Mouse (Mus musculus) limb, embryonic 11.5 days (tissue): ENCODE data around the gene Slc41a2. TPM values are rescaled to one million over a fixed set of nuclear protein-coding genes. Genes with fewer than 3 reads are reported as not detected.

Source experiments
- ATAC-seq: fragments of 200-750 bp; cut with Nextera tagmentation; 2 replicates; pipeline ENCODE4 v1.8.0; 2017; ENCODE audit warnings: low read depth; ENCODE audit not compliant: insufficient number of reproducible peaks, low FRiP score, low TSS enrichment
- DNase-seq: peaks from one replicate; pipeline ENCODE4 v3.0.0-alpha.2; 2015; ENCODE audit warnings: low spot score
- H3K27ac ChIP-seq: fragments of 300-500 bp; sonication (generic); replicated peaks from 2 replicates; pipeline ENCODE4 v1.5.1; 2014; ENCODE audit warnings: low read depth, mild to moderate bottlenecking, low read length
- H3K27me3 ChIP-seq: fragments of 300-500 bp; sonication (generic); 2 replicates; pipeline ENCODE4 v1.6.1; 2014; ENCODE audit warnings: mild to moderate bottlenecking, low read length, mixed read lengths; ENCODE audit not compliant: control insufficient read depth, insufficient read depth
- H3K36me3 ChIP-seq: fragments of 300-500 bp; sonication (generic); 2 replicates; pipeline ENCODE4 v1.6.1; 2014; ENCODE audit warnings: mild to moderate bottlenecking, low read length, moderate library complexity, mixed read lengths; ENCODE audit not compliant: control insufficient read depth, insufficient read depth
- H3K4me1 ChIP-seq: fragments of 300-500 bp; sonication (generic); 2 replicates; pipeline ENCODE4 v1.6.1; 2014; ENCODE audit warnings: low read length, mixed read lengths; ENCODE audit not compliant: control insufficient read depth, insufficient read depth
- H3K4me2 ChIP-seq: fragments of 300-500 bp; sonication (generic); 2 replicates; pipeline ENCODE4 v1.6.1; 2014; ENCODE audit warnings: low read depth, mild to moderate bottlenecking, moderate library complexity; ENCODE audit not compliant: severe bottlenecking
- H3K4me3 ChIP-seq: fragments of 300-500 bp; sonication (generic); 2 replicates; pipeline ENCODE4 v1.5.1; 2014; ENCODE audit warnings: low read depth, low read length
- H3K9ac ChIP-seq: fragments of 300-500 bp; sonication (generic); 2 replicates; pipeline ENCODE4 v1.6.1; 2014; ENCODE audit warnings: mild to moderate bottlenecking, low read length
- H3K9me3 ChIP-seq: fragments of 300-500 bp; sonication (generic); 2 replicates; pipeline ENCODE4 v1.6.1; 2016; ENCODE audit warnings: low read length; ENCODE audit not compliant: control insufficient read depth
- WGBS: fragments of 180-500 bp; shearing (Covaris S2); extraction: QIAGEN DNeasy Blood & Tissue Kit; methylation state at CpG from one replicate; pipeline ENCODE4 v1.1.7; 2014; 5-methylcytosine and 5-hydroxymethylcytosine counted together
- polyA plus RNA-seq: library from polyadenylated mRNA; unstranded; fragments of >200 nt; fragmentation: Nextera tagmentation; extraction: Ambion mirVana; gene quantifications from 2 replicates; pipeline ENCODE4 v1.2.1, GENCODE M21; 2014

Slc41a2 gene
- 0.13 and 0.59 TPM in 2 replicates for polyA plus RNA-seq

DNA sequence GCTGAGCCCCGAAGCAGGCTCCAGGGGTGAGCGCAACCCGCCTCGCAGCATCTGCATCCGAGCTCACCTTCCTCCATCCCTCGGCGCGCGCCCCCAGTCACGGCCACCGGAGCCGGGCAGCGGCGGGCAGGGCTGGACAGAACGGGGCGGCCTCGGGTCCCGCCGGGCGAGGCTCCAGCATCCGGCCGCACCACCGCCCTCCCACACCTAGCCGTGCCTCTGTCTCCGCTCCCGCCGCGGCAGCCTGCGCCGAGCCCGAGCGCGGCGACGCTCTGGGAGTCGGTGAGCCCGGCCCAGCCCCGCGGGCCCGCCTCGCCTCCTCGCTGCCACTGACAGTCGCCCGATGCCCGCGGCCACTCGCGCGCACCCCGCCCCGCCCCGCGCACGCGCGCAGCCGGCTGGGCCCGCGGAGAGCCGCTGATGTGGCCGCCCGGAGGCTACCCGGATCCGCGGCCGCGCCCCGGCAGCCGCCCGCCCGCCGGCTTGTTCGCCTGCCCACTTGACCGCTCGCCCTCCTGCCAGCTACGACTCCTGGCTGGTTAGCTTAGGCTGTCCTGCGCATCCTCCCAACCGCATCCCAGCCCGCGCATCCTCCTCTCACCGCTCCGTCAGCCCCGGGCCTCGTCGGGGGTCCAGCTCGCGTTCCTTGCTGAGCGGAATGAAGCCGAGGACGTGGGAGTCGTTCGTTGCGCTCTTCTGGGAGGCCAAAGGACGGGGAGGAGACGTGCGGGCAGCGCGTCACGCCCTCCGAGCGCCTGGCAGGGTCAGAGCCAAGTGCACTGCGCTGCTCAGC is at the start of gene Slc41a2:
Slc41a2 (minus strand) TSS at position 724 of the 793 bp plus-strand sequence.
- peak within 1 kb of the TSS; percentile 60 for H3K9ac ChIP-seq
- no peaks in the 10 kb centered on the region for H3K36me3 ChIP-seq
- peak within 1 kb of the TSS; percentile 52 for H3K4me3 ChIP-seq
- H3K27me3 ChIP-seq = peaks cover 22% of the 10 kb centered on the region
- peak; percentile 75 for ATAC-seq
- H3K27ac ChIP-seq = no peak within 1 kb of the TSS
- peak; percentile 64 for DNase-seq
- under 1% methylated on average over 96 of the region's 102 CpGs for WGBS
- no peaks in the 10 kb centered on the region for H3K9me3 ChIP-seq
- no peaks in the 10 kb centered on the region for H3K4me1 ChIP-seq
- H3K4me2 ChIP-seq = peak within 1 kb of the TSS; percentile 97

GRCm38 (mm10) chr10:83385330-83385910 is 47.7 kb upstream of the Slc41a2 start:
- WGBS = 95% methylated on average over 7 of the region's 7 CpGs

GRCm38 (mm10) chr10:83384456-83385215 is 47.0 kb upstream of the Slc41a2 start:
- Histone ChIP-seq H3K9me3 (no peaks in the 10 kb centered on the region), H3K9ac (no peak overlapping the region), H3K4me1 (no peaks in the 10 kb centered on the region), H3K27ac (no peak overlapping the region), H3K4me3 (no peak overlapping the region), H3K36me3 (no peaks in the 10 kb centered on the region; the same call in 1 of the 2 replicates), H3K4me2 (no peak overlapping the region), H3K27me3 (no peaks in the 10 kb centered on the region)
- WGBS = 90% methylated on average over 8 of the region's 8 CpGs
- ATAC-seq (no peak), DNase-seq (no peak)

More at GRCm38 (mm10) chr10:83385330-83385910, 47.7 kb upstream of the Slc41a2 start:
- no peak overlapping the region for H3K27ac ChIP-seq
- H3K4me3 ChIP-seq = no peak overlapping the region
- no peak for DNase-seq
- H3K27me3 ChIP-seq = no peaks in the 10 kb centered on the region
- no peaks in the 10 kb centered on the region for H3K4me1 ChIP-seq
- H3K9me3 ChIP-seq = no peaks in the 10 kb centered on the region
- no peak overlapping the region for H3K4me2 ChIP-seq
- H3K9ac ChIP-seq = no peak overlapping the region
- no peaks in the 10 kb centered on the region; the same call in 1 of the 2 replicates for H3K36me3 ChIP-seq
- no peak for ATAC-seq

- DNase-seq (no peak), ATAC-seq (peak; percentile 21; the same call in 1 of the 2 replicates)
- no peak overlapping the region for H3K4me3 ChIP-seq
- H3K9ac ChIP-seq = no peak overlapping the region
- H3K4me1 ChIP-seq = no peaks in the 10 kb centered on the region
- H3K36me3 ChIP-seq = no peaks in the 10 kb centered on the region; the same call in 1 of the 2 replicates
- no peaks in the 10 kb centered on the region for H3K9me3 ChIP-seq
- no peak overlapping the region for H3K27ac ChIP-seq
- no peaks in the 10 kb centered on the region for H3K27me3 ChIP-seq
- WGBS = 91% methylated on average over 13 of the region's 13 CpGs
- no peak overlapping the region for H3K4me2 ChIP-seq
Measured at GRCm38 (mm10) chr10:83383863-83384262, 46.2 kb upstream of the Slc41a2 start.

GRCm38 (mm10) chr10:83382988-83383387 is 45.3 kb upstream of the Slc41a2 start:
- ATAC-seq (no peak), DNase-seq (no peak)
- Histone ChIP-seq H3K4me1 (no peaks in the 10 kb centered on the region), H3K4me3 (no peak overlapping the region), H3K9ac (no peak overlapping the region), H3K9me3 (no peaks in the 10 kb centered on the region), H3K27ac (no peak overlapping the region), H3K27me3 (no peaks in the 10 kb centered on the region), H3K36me3 (peaks cover 3% of the 10 kb centered on the region; the same call in 1 of the 2 replicates), H3K4me2 (no peak overlapping the region)
- WGBS = 93% methylated on average over 2 of the region's 2 CpGs

- H3K9ac ChIP-seq = no peak overlapping the region
- no peaks in the 10 kb centered on the region for H3K4me1 ChIP-seq
- H3K4me3 ChIP-seq = no peak overlapping the region
- no peak overlapping the region for H3K4me2 ChIP-seq
- H3K9me3 ChIP-seq = no peaks in the 10 kb centered on the region
- no peaks in the 10 kb centered on the region for H3K27me3 ChIP-seq
- H3K27ac ChIP-seq = no peak overlapping the region
- peaks cover 3% of the 10 kb centered on the region; the same call in 1 of the 2 replicates for H3K36me3 ChIP-seq
- no peak for ATAC-seq
- 82% methylated on average over 4 of the region's 4 CpGs for WGBS
- DNase-seq = no peak
Measured at GRCm38 (mm10) chr10:83382528-83382927, 44.8 kb upstream of the Slc41a2 start.

GRCm38 (mm10) chr10:83380501-83380900 is 42.8 kb upstream of the Slc41a2 start:
- no peak overlapping the region for H3K9ac ChIP-seq
- no peak overlapping the region for H3K4me3 ChIP-seq
- ATAC-seq = no peak
- H3K27ac ChIP-seq = no peak overlapping the region
- H3K4me1 ChIP-seq = no peaks in the 10 kb centered on the region
- no peak for DNase-seq
- peaks cover 3% of the 10 kb centered on the region; the same call in 1 of the 2 replicates for H3K36me3 ChIP-seq
- 93% methylated on average over 2 of the region's 2 CpGs for WGBS
- H3K27me3 ChIP-seq = no peaks in the 10 kb centered on the region
- H3K9me3 ChIP-seq = no peaks in the 10 kb centered on the region
- no peak overlapping the region for H3K4me2 ChIP-seq
